Mouse (Mus musculus) lung, embryonic 16.5 days (tissue): ENCODE measurements around the gene Smok3a. TPM values are rescaled to one million over a fixed set of nuclear protein-coding genes. Genes with fewer than 3 reads are reported as not detected.
"Not testable (repeated sequence)": the region's sequence is repeated elsewhere in the genome, so short reads cannot be mapped to it uniquely, and the experiment has no call there.

Experiments used
- ATAC-seq: fragments of 200-750 bp; cut with Nextera tagmentation; 2 replicates; pipeline ENCODE4 v1.8.0; 2017; ENCODE audit warnings: low read depth, mild to moderate bottlenecking, moderate library complexity
- H3K27ac ChIP-seq: fragments of 300-500 bp; sonication (generic); 2 replicates; pipeline ENCODE4 v1.5.1; 2014; ENCODE audit warnings: mild to moderate bottlenecking, control low read depth, low read length
- H3K27me3 ChIP-seq: fragments of 300-500 bp; sonication (generic); 2 replicates; pipeline ENCODE4 v1.6.1; 2014; ENCODE audit warnings: low read depth, low read length, mixed read lengths; ENCODE audit not compliant: control insufficient read depth, insufficient read depth
- H3K36me3 ChIP-seq: fragments of 300-500 bp; sonication (generic); 2 replicates; pipeline ENCODE4 v1.6.1; 2014; ENCODE audit warnings: low read length; ENCODE audit not compliant: control insufficient read depth, insufficient read depth
- H3K4me1 ChIP-seq: fragments of 300-500 bp; sonication (generic); replicated peaks from 2 replicates; pipeline ENCODE4 v1.6.1; 2014; ENCODE audit warnings: low read length, mixed read lengths; ENCODE audit not compliant: control insufficient read depth, insufficient read depth
- H3K4me2 ChIP-seq: fragments of 300-500 bp; sonication (generic); 2 replicates; pipeline ENCODE4 v1.6.1; 2014; ENCODE audit warnings: low read depth, low read length, control low read depth
- H3K4me3 ChIP-seq: fragments of 300-500 bp; sonication (generic); 2 replicates; pipeline ENCODE4 v1.5.1; 2014; ENCODE audit warnings: mild to moderate bottlenecking, low read length, control low read depth
- H3K9ac ChIP-seq: fragments of 300-500 bp; sonication (generic); 2 replicates; pipeline ENCODE4 v1.6.1; 2014; ENCODE audit warnings: low read length, control low read depth
- H3K9me3 ChIP-seq: fragments of 300-500 bp; sonication (generic); 2 replicates; pipeline ENCODE4 v1.6.1; 2016; ENCODE audit warnings: low read length; ENCODE audit not compliant: control insufficient read depth
- WGBS: fragments of 180-500 bp; shearing (Covaris S2); extraction: QIAGEN DNeasy Blood & Tissue Kit; methylation state at CpG from one replicate; pipeline ENCODE4 v1.1.7; 2014; 5-methylcytosine and 5-hydroxymethylcytosine counted together
- polyA plus RNA-seq: library from polyadenylated mRNA; unstranded; fragments of >200 nt; fragmentation: Nextera tagmentation; extraction: Ambion mirVana; gene quantifications from 2 replicates; pipeline ENCODE4 v1.2.1, GENCODE M21; 2015

Smok3a gene
- not detected in 2 replicates for polyA plus RNA-seq

- H3K36me3 ChIP-seq, H3K4me2 ChIP-seq, H3K27me3 ChIP-seq, H3K4me3 ChIP-seq, H3K27ac ChIP-seq, ATAC-seq, H3K4me1 ChIP-seq, H3K9me3 ChIP-seq, H3K9ac ChIP-seq: not testable (repeated sequence)
- 84% methylated on average over 3 of the region's 7 CpGs for WGBS
Measured at GRCm38 (mm10) chr5:138020961-138021479, at the start of gene Smok3a, which contains the start of gene Smok3b. TSS of gene Smok3a (plus strand) at chr5:138021261. TSS of gene Smok3b (plus strand) at chr5:138021429.

DNA sequence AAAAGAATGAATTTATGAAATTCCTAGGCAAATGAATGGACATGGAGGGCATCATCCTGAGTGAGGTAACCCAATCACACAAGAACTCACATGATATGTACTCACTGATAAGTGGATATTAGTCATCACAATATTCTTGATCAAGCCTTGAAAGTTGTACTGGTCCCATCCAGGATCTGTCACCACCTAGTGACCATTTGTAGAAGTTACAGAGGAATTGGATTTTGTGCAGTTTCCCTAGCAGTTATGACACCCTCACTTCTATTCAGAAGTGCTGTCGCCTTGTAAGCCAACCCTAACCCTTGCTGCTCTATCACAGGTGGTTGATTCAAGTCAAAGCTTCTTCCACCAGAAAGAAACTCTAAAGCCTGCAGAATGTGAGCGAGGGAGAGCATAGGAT lies 47.9 kb upstream of the Smok3a start:
- WGBS, result 68% methylated on average over 2 of the region's 2 CpGs

GRCm38 (mm10) chr5:137973738-137974137 lies 47.3 kb upstream of the Smok3a start:
- Histone ChIP-seq H3K27me3 (no peaks in the 10 kb centered on the region), H3K4me3 (no peak overlapping the region), H3K27ac (no peak overlapping the region), H3K4me1 (no peaks in the 10 kb centered on the region), H3K4me2 (no peak overlapping the region), H3K9me3 (no peaks in the 10 kb centered on the region), H3K9ac (no peak overlapping the region), H3K36me3 (no peaks in the 10 kb centered on the region)
- ATAC-seq, result no peak
- 46% methylated on average over 3 of the region's 3 CpGs for WGBS

More for the DNA sequence above, 47.9 kb upstream of the Smok3a start:
- Histone ChIP-seq H3K27ac (no peak overlapping the region), H3K27me3 (no peaks in the 10 kb centered on the region), H3K9me3 (no peaks in the 10 kb centered on the region), H3K36me3 (no peaks in the 10 kb centered on the region), H3K4me2 (no peak overlapping the region), H3K4me3 (no peak overlapping the region), H3K4me1 (no peaks in the 10 kb centered on the region), H3K9ac (no peak overlapping the region)
- no peak for ATAC-seq

GRCm38 (mm10) chr5:137974724-137975123 lies 46.3 kb upstream of the Smok3a start:
- H3K9ac ChIP-seq, result no peak overlapping the region
- H3K9me3 ChIP-seq, result no peaks in the 10 kb centered on the region
- H3K4me2 ChIP-seq, result no peak overlapping the region
- no peak for ATAC-seq
- H3K27me3 ChIP-seq, result no peaks in the 10 kb centered on the region
- no peaks in the 10 kb centered on the region for H3K36me3 ChIP-seq
- H3K4me1 ChIP-seq, result no peaks in the 10 kb centered on the region
- no peak overlapping the region for H3K4me3 ChIP-seq
- 44% methylated on average over 3 of the region's 3 CpGs for WGBS
- no peak overlapping the region for H3K27ac ChIP-seq

DNA sequence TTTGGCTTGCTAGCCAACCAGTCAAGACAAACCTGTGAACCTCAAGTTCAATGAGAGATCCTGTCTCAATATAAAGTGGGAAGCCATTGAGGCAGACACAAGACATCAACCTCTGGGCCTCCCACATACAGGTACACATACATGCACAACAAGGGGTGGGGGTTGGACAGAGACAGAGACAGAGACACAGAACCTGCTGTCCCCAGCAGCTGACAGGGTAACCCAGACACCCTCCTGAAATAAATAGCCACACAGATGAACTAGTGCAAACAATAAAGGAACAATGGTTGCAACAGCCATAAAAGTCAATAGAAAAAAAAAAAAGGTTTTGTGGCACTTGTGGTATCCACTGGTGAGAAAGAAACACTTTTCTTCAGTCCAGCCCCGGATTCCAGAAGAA lies 45.6 kb upstream of the Smok3a start:
- H3K27me3 ChIP-seq, result no peaks in the 10 kb centered on the region
- H3K36me3 ChIP-seq, result no peaks in the 10 kb centered on the region
- H3K4me3 ChIP-seq, result no peak overlapping the region
- 52% methylated on average over 1 of the region's 1 CpGs for WGBS
- H3K4me2 ChIP-seq, result no peak overlapping the region
- no peaks in the 10 kb centered on the region for H3K4me1 ChIP-seq
- ATAC-seq, result no peak
- no peaks in the 10 kb centered on the region for H3K9me3 ChIP-seq
- no peak overlapping the region for H3K27ac ChIP-seq
- H3K9ac ChIP-seq, result no peak overlapping the region

DNA sequence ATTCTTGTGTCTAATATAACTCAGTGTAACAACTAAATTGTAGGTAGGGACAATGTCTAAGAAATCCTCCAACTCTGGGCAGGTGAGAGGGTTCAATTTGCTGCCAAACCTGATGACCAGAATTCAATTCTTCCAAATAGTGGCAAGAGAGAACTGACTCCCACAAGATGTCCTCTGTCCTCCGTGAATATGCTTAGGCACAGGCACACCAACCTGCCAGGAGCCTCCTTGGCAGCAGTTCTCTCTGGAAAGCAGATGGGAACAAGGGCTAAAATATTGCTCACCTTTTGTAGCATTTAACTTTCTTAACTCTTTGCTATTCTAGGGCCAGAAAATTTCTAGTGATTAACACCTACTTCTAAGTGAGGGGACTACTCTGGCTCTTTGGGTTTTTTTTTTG lies 43.8 kb upstream of the Smok3a start:
- 25% methylated on average over 1 of the region's 1 CpGs for whole genome bisulfite sequencing
- H3K9ac ChIP-seq, result no peak overlapping the region

GRCm38 (mm10) chr5:137979081-137979480 lies 42.0 kb upstream of the Smok3a start:
- 63% methylated on average over 2 of the region's 2 CpGs for WGBS
- Histone ChIP-seq H3K36me3 (no peaks in the 10 kb centered on the region), H3K27me3 (no peaks in the 10 kb centered on the region), H3K4me2 (no peak overlapping the region), H3K9me3 (no peaks in the 10 kb centered on the region), H3K9ac (no peak overlapping the region), H3K4me3 (no peak overlapping the region), H3K27ac (no peak overlapping the region), H3K4me1 (no peaks in the 10 kb centered on the region)
- ATAC-seq, result no peak

More for the DNA sequence above, 43.8 kb upstream of the Smok3a start:
- Histone ChIP-seq H3K36me3 (no peaks in the 10 kb centered on the region), H3K27ac (no peak overlapping the region), H3K27me3 (no peaks in the 10 kb centered on the region), H3K4me3 (no peak overlapping the region), H3K4me2 (no peak overlapping the region), H3K9me3 (no peaks in the 10 kb centered on the region), H3K4me1 (no peaks in the 10 kb centered on the region)
- ATAC-seq, result no peak

DNA sequence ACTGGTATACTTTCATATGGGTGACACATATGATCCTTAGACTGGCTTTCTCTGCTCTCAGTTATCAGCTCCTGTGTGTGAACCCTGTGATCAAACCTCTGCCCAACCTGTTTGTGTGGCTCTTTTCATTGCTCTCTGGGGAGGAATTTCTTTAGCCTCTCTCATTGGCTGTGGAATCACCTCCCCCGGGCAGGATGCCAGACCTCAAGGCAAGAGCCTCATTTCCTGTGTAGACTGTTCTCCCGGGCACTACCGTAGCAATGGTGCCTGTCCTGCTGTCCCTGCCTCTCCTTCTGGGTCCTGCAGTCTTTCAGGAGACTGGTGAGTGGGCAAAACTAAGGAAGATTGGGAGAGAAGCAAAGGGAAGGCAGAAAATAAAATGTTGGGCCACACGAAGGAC lies 39.8 kb upstream of the Smok3a start, which contains the start of gene Azgp1:
Azgp1 (plus strand) TSS at position 221 of the 400 bp plus-strand sequence.
- H3K4me3 ChIP-seq, result no peak within 1 kb of the TSS
- H3K9ac ChIP-seq, result no peak within 1 kb of the TSS
- no peaks in the 10 kb centered on the region for H3K4me1 ChIP-seq
- H3K27me3 ChIP-seq, result no peaks in the 10 kb centered on the region
- 43% methylated on average over 4 of the region's 4 CpGs for WGBS
- ATAC-seq, result no peak
- no peaks in the 10 kb centered on the region for H3K9me3 ChIP-seq
- H3K27ac ChIP-seq, result no peak within 1 kb of the TSS
- no peaks in the 10 kb centered on the region for H3K36me3 ChIP-seq
- H3K4me2 ChIP-seq, result no peak within 1 kb of the TSS

DNA sequence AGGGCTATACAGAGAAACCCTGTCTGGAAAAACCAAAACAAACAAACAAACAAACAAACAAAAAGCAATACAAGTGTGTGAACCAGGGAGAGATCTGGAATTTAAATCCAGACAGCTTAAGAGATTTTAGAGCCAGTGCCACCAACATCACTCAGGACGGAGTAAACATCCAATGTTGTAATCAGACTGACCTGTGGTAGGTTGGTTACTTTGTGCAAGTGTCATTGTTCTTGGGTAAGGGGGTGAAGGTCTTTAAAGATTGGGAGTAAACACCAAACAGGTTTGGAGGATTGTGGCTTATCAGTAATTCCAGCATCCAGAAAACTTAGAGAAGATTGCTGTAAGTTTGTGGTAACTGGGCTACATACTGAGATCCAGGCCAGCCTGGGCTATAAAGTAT lies 34.7 kb upstream of the Smok3a start:
- H3K9me3 ChIP-seq, result no peaks in the 10 kb centered on the region
- WGBS, result 75% methylated on average over 1 of the region's 1 CpGs

GRCm38 (mm10) chr5:138009437-138009836 lies 11.6 kb upstream of the Smok3a start:
- no peak for ATAC-seq
- 85% methylated on average over 5 of the region's 5 CpGs for WGBS
- Histone ChIP-seq H3K4me1 (no peaks in the 10 kb centered on the region), H3K4me3 (no peak overlapping the region), H3K27me3 (no peaks in the 10 kb centered on the region), H3K4me2 (no peak overlapping the region), H3K27ac (no peak overlapping the region), H3K36me3 (no peaks in the 10 kb centered on the region), H3K9me3 (no peaks in the 10 kb centered on the region), H3K9ac (no peak overlapping the region)

More for the DNA sequence above, 34.7 kb upstream of the Smok3a start:
- Histone ChIP-seq H3K27me3 (no peaks in the 10 kb centered on the region), H3K4me1 (no peaks in the 10 kb centered on the region), H3K4me3 (no peak overlapping the region), H3K9ac (no peak overlapping the region), H3K36me3 (no peaks in the 10 kb centered on the region), H3K27ac (no peak overlapping the region), H3K4me2 (no peak overlapping the region)
- no peak for ATAC-seq
